Mouse (Mus musculus) liver, adult 2 months (tissue): ENCODE results near the gene Ssh2. TPM values are rescaled to one million over a fixed set of nuclear protein-coding genes. Genes with fewer than 3 reads are reported as not detected.
"Not testable (repeated sequence)": the region's sequence is repeated elsewhere in the genome, so short reads cannot be mapped to it uniquely, and the experiment has no call there.

Experiments used
- DNase-seq: peaks from one replicate; pipeline ENCODE4 v3.0.0-alpha.2; 2011; ENCODE audit warnings: low read depth, low spot score; ENCODE audit errors: extremely low read depth
- H3K27ac ChIP-seq: fragments of 200-500 bp; replicated peaks from 2 replicates; pipeline ENCODE4 v1.5.1; 2012; ENCODE audit warnings: low read depth, mild to moderate bottlenecking, control low read depth, inconsistent platforms, low read length; ENCODE audit not compliant: insufficient read depth
- H3K27me3 ChIP-seq: fragments of 200-500 bp; 2 replicates; pipeline ENCODE4 v1.6.1; 2012; ENCODE audit warnings: mild to moderate bottlenecking, moderate library complexity, low read length, inconsistent platforms; ENCODE audit not compliant: control insufficient read depth, insufficient read depth
- H3K36me3 ChIP-seq: fragments of 200-500 bp; 2 replicates; pipeline ENCODE4 v1.6.1; 2012; ENCODE audit warnings: low read length, inconsistent platforms; ENCODE audit not compliant: control insufficient read depth, insufficient read depth
- H3K4me1 ChIP-seq: fragments of 200-500 bp; 2 replicates; pipeline ENCODE4 v1.6.1; 2011; ENCODE audit warnings: low read length; ENCODE audit not compliant: control insufficient read depth, insufficient read depth
- H3K4me3 ChIP-seq: fragments of 200-500 bp; 2 replicates; pipeline ENCODE4 v1.5.1; 2011; ENCODE audit warnings: low read depth, mild to moderate bottlenecking, control low read depth, low read length, moderate library complexity; ENCODE audit not compliant: insufficient read depth
- H3K79me2 ChIP-seq: fragments of 200-500 bp; 2 replicates; pipeline ENCODE4 v1.6.1; 2012; ENCODE audit warnings: inconsistent platforms, mild to moderate bottlenecking, low read length, moderate library complexity; ENCODE audit not compliant: control insufficient read depth, insufficient read depth
- H3K9ac ChIP-seq: fragments of 200-500 bp; 2 replicates; pipeline ENCODE4 v1.6.1; 2012; ENCODE audit warnings: low read depth, mild to moderate bottlenecking, control low read depth, inconsistent platforms, low read length
- CTCF ChIP-seq: fragments of 200-500 bp; IDR thresholded peaks from 2 replicates; pipeline ENCODE4 v1.5.1; 2011; ENCODE audit warnings: low read depth, low read length, control low read depth
- POLR2A ChIP-seq: fragments of 200-500 bp; IDR thresholded peaks from 2 replicates; pipeline ENCODE4 v1.6.1; 2011; ENCODE audit warnings: low read length, control low read depth; ENCODE audit not compliant: insufficient read depth; ENCODE audit errors: extremely low read depth
- WGBS: fragments of 180-500 bp; shearing (Covaris S2); methylation state at CpG from one replicate; pipeline ENCODE4 v1.1.7; 2018; 5-methylcytosine and 5-hydroxymethylcytosine counted together
- polyA plus RNA-seq: library from polyadenylated mRNA; depleted of rRNA; stranded (reverse); fragments of >200 nt; gene quantifications from 2 replicates; pipeline ENCODE4 v1.2.3, GENCODE M21; 2012
- total RNA-seq: library from RNA; depleted of rRNA; stranded (reverse); fragments of >200 nt; gene quantifications from 2 replicates; pipeline ENCODE4 v1.2.3, GENCODE M21; 2014

Gene Ssh2
- total and polyA plus RNA-seq, 2 experiments, result 3.7 to 20.1 TPM

DNA sequence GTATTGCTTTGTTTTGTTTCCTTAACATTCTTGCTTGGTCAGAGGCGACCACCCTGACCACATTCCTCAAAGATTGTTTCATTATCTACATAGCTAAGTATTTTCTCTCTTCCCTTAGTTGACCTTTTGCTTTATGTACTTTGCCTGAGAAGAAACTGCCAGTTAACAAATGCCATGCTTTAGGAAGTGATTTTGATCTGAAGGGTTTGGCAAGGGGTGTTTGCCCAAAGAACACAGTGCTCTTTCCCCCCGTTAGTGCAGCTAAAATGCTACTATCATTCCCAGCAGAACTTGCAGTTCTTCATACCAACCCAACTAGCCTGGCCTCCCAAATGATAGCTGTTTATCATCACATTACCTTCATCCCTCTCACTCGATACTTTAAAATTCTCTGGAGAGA is 168.1 kb downstream of the Ssh2 start:
- Histone ChIP-seq H3K27me3 (no peaks in the 10 kb centered on the region), H3K4me1 (peaks cover 34% of the 10 kb centered on the region), H3K36me3 (peaks cover 2% of the 10 kb centered on the region), H3K27ac (peak overlapping the region; percentile 60), H3K79me2 (peaks cover 16% of the 10 kb centered on the region; the same call in 1 of the 2 replicates), H3K4me3 (no peak overlapping the region), H3K9ac (no peak overlapping the region)
- DNase-seq, result peak; percentile 54
- 47% methylated on average over 3 of the region's 3 CpGs for WGBS
- TF ChIP-seq CTCF (no peak), POLR2A (no peak)

DNA sequence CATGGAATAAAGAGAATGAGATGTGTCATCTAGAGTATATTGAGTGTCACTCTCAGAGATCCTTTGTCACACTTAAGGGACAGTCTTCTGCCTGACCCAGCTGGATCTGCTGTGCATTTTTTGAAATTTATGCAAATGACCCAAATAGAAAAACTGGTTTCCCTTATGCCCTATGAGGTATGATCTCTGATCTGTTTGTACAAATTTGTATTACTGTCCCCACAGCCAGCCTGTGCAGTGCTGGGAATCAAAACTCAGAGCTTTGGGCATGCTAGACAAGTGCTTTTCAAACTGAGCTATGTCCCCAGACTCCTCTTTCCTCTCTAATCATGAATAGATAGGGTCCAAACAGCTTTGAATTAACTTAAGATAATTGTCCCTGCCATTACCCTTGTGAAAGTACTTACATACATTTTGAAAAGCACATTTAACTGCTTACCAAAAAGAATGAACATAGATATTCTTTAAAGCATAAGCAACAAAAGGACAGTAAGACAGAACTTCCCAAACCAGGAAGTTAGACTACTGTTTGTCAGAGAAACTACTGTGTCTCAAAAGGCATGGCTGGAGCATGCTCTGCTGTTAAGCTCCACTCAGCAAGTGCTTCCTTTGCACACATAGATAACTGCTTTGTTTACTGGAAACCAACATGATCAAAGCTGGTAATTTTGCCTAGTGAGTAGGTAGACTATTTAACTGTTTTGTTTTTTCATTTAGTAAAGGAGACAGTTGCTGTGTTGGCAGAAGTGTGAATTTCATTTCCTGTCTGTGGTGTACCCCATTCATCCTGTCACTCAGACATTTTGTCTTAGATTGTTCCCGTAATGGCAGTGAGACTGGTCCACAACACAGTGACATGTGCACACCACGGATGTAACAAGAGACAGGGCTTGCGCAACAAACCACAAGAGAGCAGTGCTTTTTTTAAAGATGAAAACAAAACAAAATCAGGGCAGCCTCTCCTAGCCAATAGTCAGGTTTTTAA is 169.9 kb downstream of the Ssh2 start:
- no peaks in the 10 kb centered on the region for H3K27me3 ChIP-seq
- DNase-seq, result peak; percentile 87
- H3K4me3 ChIP-seq, result no peak overlapping the region
- peaks cover 27% of the 10 kb centered on the region for H3K4me1 ChIP-seq
- TF ChIP-seq POLR2A (no peak), CTCF (no peak)
- peak overlapping the region; percentile 45 for H3K27ac ChIP-seq
- WGBS, result 2% methylated on average over 3 of the region's 3 CpGs
- peaks cover 12% of the 10 kb centered on the region; the same call in 1 of the 2 replicates for H3K79me2 ChIP-seq
- H3K9ac ChIP-seq, result no peak overlapping the region
- H3K36me3 ChIP-seq, result peaks cover 2% of the 10 kb centered on the region

DNA sequence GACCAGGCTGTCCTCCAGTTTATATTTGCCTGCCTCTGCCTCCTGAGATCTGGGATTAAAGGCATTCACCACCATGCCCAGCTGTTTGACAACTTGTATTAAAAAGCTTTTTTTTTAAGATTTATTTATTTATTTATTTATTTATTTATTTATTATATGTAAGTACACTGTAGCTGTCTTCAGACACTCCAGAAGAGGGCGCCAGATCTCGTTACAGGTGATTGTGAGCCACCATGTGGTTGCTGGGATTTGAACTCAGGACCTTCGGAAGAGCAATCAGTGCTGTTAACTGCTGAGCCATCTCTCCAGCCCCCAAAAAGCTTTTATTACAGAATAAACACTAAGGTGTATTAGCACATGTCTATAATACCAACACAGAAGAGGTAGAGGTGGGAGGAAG is 172.1 kb downstream of the Ssh2 start:
- H3K4me1 ChIP-seq, result peaks cover 24% of the 10 kb centered on the region
- H3K79me2 ChIP-seq, H3K9ac ChIP-seq, H3K27me3 ChIP-seq, H3K36me3 ChIP-seq, H3K27ac ChIP-seq, DNase-seq, H3K4me3 ChIP-seq: not testable (repeated sequence)
- 99% methylated on average over 3 of the region's 3 CpGs for WGBS

DNA sequence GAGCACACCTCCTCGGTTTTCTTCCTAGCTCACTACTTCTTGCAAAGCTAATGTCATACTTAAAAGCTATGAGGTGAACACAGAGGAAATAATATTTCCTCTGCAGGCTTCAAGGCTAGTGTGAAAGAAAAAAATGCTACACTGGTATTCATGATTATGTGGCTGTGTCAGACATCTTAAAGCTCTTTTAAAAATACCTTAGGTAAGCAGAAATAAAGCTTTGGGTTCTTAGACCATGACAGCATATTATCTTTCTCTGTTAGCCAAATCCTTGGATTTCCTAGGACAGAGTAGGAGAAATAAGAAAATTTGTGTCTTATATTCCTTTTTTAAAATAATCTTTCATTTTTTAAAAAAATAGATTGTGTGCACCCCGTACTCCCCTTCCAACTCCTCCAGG is 179.5 kb downstream of the Ssh2 start:
- Histone ChIP-seq H3K27me3 (no peaks in the 10 kb centered on the region), H3K36me3 (peaks cover 36% of the 10 kb centered on the region), H3K9ac (no peak overlapping the region), H3K27ac (no peak overlapping the region), H3K4me1 (no peaks in the 10 kb centered on the region), H3K79me2 (peaks cover 3% of the 10 kb centered on the region; the same call in 1 of the 2 replicates), H3K4me3 (no peak overlapping the region)
- TF ChIP-seq CTCF (no peak), POLR2A (no peak)
- no peak for DNase-seq
- 87% methylated on average over 2 of the region's 2 CpGs for WGBS

DNA sequence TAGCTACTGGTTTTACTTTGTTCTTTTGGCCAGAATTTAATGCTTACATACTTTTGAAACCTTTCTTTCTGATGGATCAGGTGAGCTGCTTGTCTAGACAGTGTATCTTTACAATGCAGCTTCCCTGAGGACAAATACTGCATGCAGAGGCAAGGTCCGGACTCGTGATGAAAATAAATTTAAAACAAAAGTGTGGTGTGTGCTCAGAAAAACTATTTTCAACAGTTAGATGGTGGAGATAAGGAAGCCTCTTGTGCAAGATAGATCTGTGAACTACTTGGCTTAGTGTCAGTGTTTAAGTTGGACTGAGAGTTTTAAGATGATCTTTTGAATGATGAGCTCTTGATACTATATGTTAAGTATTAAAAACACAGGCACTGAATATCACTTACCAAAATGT is 186.4 kb downstream of the Ssh2 start:
- H3K36me3 ChIP-seq, result peaks cover 13% of the 10 kb centered on the region
- 13% methylated on average over 2 of the region's 2 CpGs for WGBS
- no peaks in the 10 kb centered on the region for H3K27me3 ChIP-seq

DNA sequence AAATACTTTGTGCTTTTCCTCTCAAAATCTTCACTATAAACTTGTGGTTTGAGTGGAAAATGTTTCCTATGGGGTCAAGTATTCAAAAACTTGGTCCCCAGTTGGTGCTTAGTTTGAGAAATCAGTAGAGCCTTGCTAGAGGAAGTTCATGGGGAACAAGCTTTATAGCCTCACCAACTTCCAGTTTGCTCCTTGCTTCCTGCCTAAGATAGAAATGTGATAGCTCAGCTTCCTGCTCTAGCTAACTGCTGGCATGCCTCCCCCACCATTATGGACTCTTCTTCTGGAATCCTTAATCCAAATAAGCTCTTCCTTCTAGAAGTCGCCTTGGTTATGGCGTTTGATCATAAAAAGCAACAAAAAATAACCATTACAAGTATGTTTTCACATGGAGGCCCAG is 190.2 kb downstream of the Ssh2 start:
- no peak overlapping the region for H3K4me3 ChIP-seq
- DNase-seq, result no peak
- WGBS, result 77% methylated on average over 2 of the region's 2 CpGs
- H3K36me3 ChIP-seq, result peaks cover 10% of the 10 kb centered on the region
- peaks cover 5% of the 10 kb centered on the region; the same call in 1 of the 2 replicates for H3K4me1 ChIP-seq
- no peak for TF ChIP-seq CTCF
- H3K27ac ChIP-seq, result no peak overlapping the region
- H3K27me3 ChIP-seq, result no peaks in the 10 kb centered on the region
- peaks cover 3% of the 10 kb centered on the region; the same call in 1 of the 2 replicates for H3K79me2 ChIP-seq
- H3K9ac ChIP-seq, result no peak overlapping the region

More for the DNA sequence above, 186.4 kb downstream of the Ssh2 start:
- Histone ChIP-seq H3K9ac (no peak overlapping the region), H3K79me2 (peaks cover 3% of the 10 kb centered on the region; the same call in 1 of the 2 replicates), H3K27ac (no peak overlapping the region), H3K4me1 (peaks cover 5% of the 10 kb centered on the region; the same call in 1 of the 2 replicates), H3K4me3 (no peak overlapping the region)
- TF ChIP-seq CTCF (no peak), POLR2A (no peak)
- DNase-seq, result peak; percentile 79
